Mouse (Mus musculus) MEL (cell line): ENCODE results near the gene Rab34.

Experiments used
- GATA1 ChIP-seq: IDR thresholded peaks from 2 replicates; pipeline ENCODE4 v1.6.1; 2011; ENCODE audit warnings: low read depth, low read length, improper control_type of control experiment
- MAFK ChIP-seq: IDR thresholded peaks from 2 replicates; pipeline ENCODE4 v1.6.1; 2011; ENCODE audit warnings: low read depth, mild to moderate bottlenecking, low read length, improper control_type of control experiment, borderline replicate concordance
- POLR2A ChIP-seq, 2 experiments: IDR thresholded peaks; 2 replicates each; pipeline ENCODE4 v1.6.1; 2011 to 2012; ENCODE audit warnings: low read length in 2 of 2, mild to moderate bottlenecking in 2 of 2, control low read depth in 1 of 2, improper control_type of control experiment in 1 of 2, low read depth in 1 of 2, moderate library complexity in 1 of 2; ENCODE audit not compliant: control insufficient read depth in 1 of 2, insufficient read depth in 1 of 2, poor library complexity in 1 of 2
- SIN3A ChIP-seq: IDR thresholded peaks from 2 replicates; pipeline ENCODE4 v1.6.1; 2012; ENCODE audit warnings: low read length, improper control_type of control experiment, inconsistent platforms

DNA sequence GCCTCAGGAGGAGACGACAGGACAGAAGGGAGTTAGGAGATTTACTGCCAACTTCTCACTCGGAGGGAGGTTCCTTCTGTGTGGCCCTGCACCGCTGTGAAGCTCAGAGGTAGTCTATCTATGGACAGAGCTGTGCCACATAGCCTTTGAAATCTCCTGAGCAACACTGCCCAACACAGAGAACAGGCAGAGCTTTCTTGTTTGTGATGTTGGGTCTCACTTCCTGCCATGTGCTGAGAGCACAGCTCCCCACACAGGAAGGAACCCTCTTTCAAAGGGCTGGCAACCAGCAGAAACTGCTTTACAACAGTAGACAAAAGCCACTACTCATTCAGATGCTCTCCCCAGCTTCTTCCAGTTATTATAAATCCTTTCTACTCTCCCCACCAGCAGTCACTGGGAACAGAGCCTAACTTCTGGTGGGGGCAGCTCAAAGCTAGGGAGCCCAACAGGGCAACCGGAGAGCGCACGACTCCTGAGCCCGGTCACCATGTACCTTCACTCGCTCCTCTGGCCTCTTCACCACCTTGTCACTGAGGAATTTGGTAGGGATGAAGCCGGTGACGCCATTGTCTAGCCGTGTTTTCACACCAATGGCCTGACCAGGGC is 27.6 kb downstream of the Rab34 start:
- TF ChIP-seq SIN3A = no peak
- TF ChIP-seq GATA1 = no peak
- no peak for TF ChIP-seq MAFK
- no peak for TF ChIP-seq POLR2A (IDR thresholded peaks at IDR 0.05; ENCODE audit: control insufficient read depth in 1 of 2, insufficient read depth in 1 of 2, low read depth in 1 of 2, low read length in 2 of 2, poor library complexity in 1 of 2)
